Mouse (Mus musculus) megakaryocyte, embryonic 14.5 days (primary cell): ENCODE measurements around the gene Ptprg.

Experiments
- FLI1 ChIP-seq: IDR thresholded peaks from 2 replicates; pipeline ENCODE4 v1.6.1; 2012; ENCODE audit warnings: low read length, inconsistent platforms, mixed read lengths
- GATA1 ChIP-seq: IDR thresholded peaks from 3 replicates; pipeline ENCODE4 v1.6.1; 2012; ENCODE audit warnings: mixed read lengths, low read length, inconsistent platforms, borderline replicate concordance

DNA sequence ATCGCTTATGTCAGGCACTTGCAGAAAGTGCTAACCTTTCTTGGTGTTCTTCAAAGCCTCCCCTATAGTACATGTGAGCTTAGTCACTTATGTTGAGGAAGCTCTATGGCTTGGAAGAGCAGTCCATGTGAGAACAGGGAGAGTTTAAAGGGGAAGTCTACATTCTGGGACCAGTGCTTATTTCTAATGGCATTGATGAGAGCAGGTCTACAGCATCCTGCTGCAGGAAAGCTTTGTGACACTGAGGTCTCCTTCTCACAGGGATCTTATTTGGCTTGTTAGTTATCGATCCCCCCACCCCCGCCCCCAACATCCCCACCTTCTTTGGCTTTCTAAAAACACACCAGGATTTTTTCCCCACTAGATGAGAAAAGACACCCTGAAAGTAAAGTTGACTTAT is 635.9 kb downstream of the Ptprg start:
- TF ChIP-seq GATA1 (no peak), FLI1 (no peak)
